Mouse (Mus musculus) lung, adult 2 months (tissue): Measurements from ENCODE around the gene Dhx37.

Experiments
- CTCF ChIP-seq: fragments of 200-500 bp; IDR thresholded peaks from 2 replicates; pipeline ENCODE4 v1.5.1; 2011; ENCODE audit warnings: mild to moderate bottlenecking, low read length, control low read depth; ENCODE audit not compliant: insufficient read depth
- POLR2A ChIP-seq: fragments of 200-500 bp; IDR thresholded peaks from 2 replicates; pipeline ENCODE4 v1.6.1; 2011; ENCODE audit warnings: low read depth, mild to moderate bottlenecking, control low read depth, low read length, borderline replicate concordance; ENCODE audit errors: extremely low read depth

DNA sequence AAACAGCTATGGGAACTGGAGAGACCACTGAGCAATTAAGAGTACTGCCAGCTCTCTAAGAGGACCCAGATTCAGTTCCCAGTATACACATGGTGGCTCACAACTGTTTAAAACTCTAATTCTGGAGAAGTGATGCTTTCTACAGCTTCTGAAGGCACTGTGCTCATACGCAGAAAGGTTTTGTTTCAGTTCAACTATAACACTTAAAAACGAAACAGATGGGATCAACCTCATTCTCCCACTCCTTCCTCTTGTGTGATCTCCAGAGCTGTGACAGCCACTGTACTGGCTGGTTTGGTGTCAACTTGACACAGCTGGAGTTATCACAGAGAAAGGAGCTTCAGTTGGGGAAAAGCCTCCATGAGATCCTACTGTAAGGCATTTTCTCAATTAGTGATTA lies 58.0 kb downstream of the Dhx37 start:
- TF ChIP-seq CTCF, result no peak
- TF ChIP-seq POLR2A, result no peak
